Mouse (Mus musculus) MEL (cell line): Measurements from ENCODE around the gene Hspa12a. TPM values are rescaled to one million over a fixed set of nuclear protein-coding genes. Genes with fewer than 3 reads are reported as not detected.

Experiments
- DNase-seq: peaks from one replicate; pipeline ENCODE4 v3.0.0; 2011; ENCODE audit warnings: low read depth, low spot score
- H3K27ac ChIP-seq: 2 replicates; pipeline ENCODE4 v1.5.1; 2012; ENCODE audit warnings: low read depth, mild to moderate bottlenecking, control low read depth, low read length, moderate library complexity; ENCODE audit not compliant: control insufficient read depth
- H3K27me3 ChIP-seq, 2 experiments: fragments of 150-350 bp in 1 of 2; sonication (generic) in 1 of 2; 2 replicates each; pipeline ENCODE4 v1.6.1; 2012; ENCODE audit warnings: low read length in 2 of 2, mild to moderate bottlenecking in 2 of 2, improper control_type of control experiment in 1 of 2, moderate library complexity in 1 of 2; ENCODE audit not compliant: insufficient read depth in 2 of 2, control insufficient read depth in 1 of 2
- H3K36me3 ChIP-seq, 2 experiments: 2 replicates each; pipeline ENCODE4 v1.6.1; 2012 to 2014; ENCODE audit warnings: low read length in 2 of 2, improper control_type of control experiment in 1 of 2, inconsistent platforms in 1 of 2, mild to moderate bottlenecking in 1 of 2; ENCODE audit not compliant: insufficient read depth in 2 of 2, control insufficient read depth in 1 of 2
- H3K4me1 ChIP-seq, 2 experiments: fragments of 150-350 bp in 1 of 2; sonication (generic) in 1 of 2; 2 replicates each; pipeline ENCODE4 v1.6.1; 2012; ENCODE audit warnings: low read length in 2 of 2, improper control_type of control experiment in 1 of 2, mild to moderate bottlenecking in 1 of 2; ENCODE audit not compliant: insufficient read depth in 2 of 2, control insufficient read depth in 1 of 2
- H3K4me3 ChIP-seq, 2 experiments: fragments of 150-350 bp in 1 of 2; sonication (generic) in 1 of 2; 2 replicates each; pipeline ENCODE4 v1.5.1; 2012; ENCODE audit warnings: low read depth in 2 of 2, low read length in 2 of 2, mild to moderate bottlenecking in 2 of 2, moderate library complexity in 2 of 2, control low read depth in 1 of 2, improper control_type of control experiment in 1 of 2; ENCODE audit not compliant: control insufficient read depth in 1 of 2, insufficient read depth in 1 of 2
- H3K79me2 ChIP-seq: 2 replicates; pipeline ENCODE4 v1.6.1; 2012; ENCODE audit warnings: mild to moderate bottlenecking, low read length, moderate library complexity; ENCODE audit not compliant: control insufficient read depth, poor library complexity, insufficient read depth
- H3K9ac ChIP-seq: 2 replicates; pipeline ENCODE4 v1.6.1; 2012; ENCODE audit warnings: low read depth, mild to moderate bottlenecking, control low read depth, low read length, moderate library complexity; ENCODE audit not compliant: control insufficient read depth, poor library complexity, severe bottlenecking
- H3K9me3 ChIP-seq: fragments of 150-350 bp; sonication (generic); replicated peaks from 2 replicates; pipeline ENCODE4 v1.6.1; 2012; ENCODE audit warnings: mild to moderate bottlenecking, low read length, improper control_type of control experiment, moderate library complexity; ENCODE audit not compliant: insufficient read depth
- BHLHE40 ChIP-seq: IDR thresholded peaks from 2 replicates; pipeline ENCODE4 v1.6.1; 2012; ENCODE audit warnings: low read depth, mild to moderate bottlenecking, inconsistent platforms, low read length, improper control_type of control experiment, borderline replicate concordance
- CHD1 ChIP-seq: IDR thresholded peaks from 2 replicates; pipeline ENCODE4 v1.6.1; 2012; ENCODE audit warnings: low read depth, mild to moderate bottlenecking, inconsistent platforms, low read length, improper control_type of control experiment
- CTCF ChIP-seq, 3 experiments: IDR thresholded peaks in 2 of 3; conservative IDR thresholded peaks in 1 of 3; 2 replicates each; pipeline ENCODE4 v1.5.1; 2011 to 2012; ENCODE audit warnings: low read length in 3 of 3, low read depth in 2 of 3, mild to moderate bottlenecking in 2 of 3, improper control_type of control experiment in 1 of 3, inconsistent platforms in 1 of 3, mixed read lengths in 1 of 3, moderate library complexity in 1 of 3; ENCODE audit not compliant: control insufficient read depth in 1 of 3, insufficient read depth in 1 of 3, poor library complexity in 1 of 3, severe bottlenecking in 1 of 3
- E2F4 ChIP-seq: IDR thresholded peaks from 2 replicates; pipeline ENCODE4 v1.6.1; 2011; ENCODE audit warnings: low read depth, low read length, improper control_type of control experiment, borderline replicate concordance
- ELF1 ChIP-seq: IDR thresholded peaks from 2 replicates; pipeline ENCODE4 v1.6.1; 2014; ENCODE audit warnings: low read depth, mild to moderate bottlenecking, inconsistent platforms, low read length, improper control_type of control experiment, moderate library complexity
- EP300 ChIP-seq, 2 experiments: IDR thresholded peaks; 2 replicates each; pipeline ENCODE4 v1.6.1; 2011; ENCODE audit warnings: improper control_type of control experiment in 2 of 2, low read length in 2 of 2, low read depth in 1 of 2, mild to moderate bottlenecking in 1 of 2
- GABPA ChIP-seq: IDR thresholded peaks from 2 replicates; pipeline ENCODE4 v1.6.1; 2012; ENCODE audit warnings: low read depth, mild to moderate bottlenecking, inconsistent platforms, low read length, improper control_type of control experiment, moderate library complexity
- GATA1 ChIP-seq: IDR thresholded peaks from 2 replicates; pipeline ENCODE4 v1.6.1; 2011; ENCODE audit warnings: low read depth, low read length, improper control_type of control experiment
- HCFC1 ChIP-seq: IDR thresholded peaks from 2 replicates; pipeline ENCODE4 v1.6.1; 2012; ENCODE audit warnings: low read depth, mild to moderate bottlenecking, inconsistent platforms, low read length, improper control_type of control experiment, moderate library complexity
- JUND ChIP-seq: IDR thresholded peaks from 2 replicates; pipeline ENCODE4 v1.6.1; 2011; ENCODE audit warnings: low read depth, mild to moderate bottlenecking, improper control_type of control experiment, low read length
- KAT2A ChIP-seq: conservative IDR thresholded peaks from 2 replicates; pipeline ENCODE4 v1.6.1; 2012; ENCODE audit warnings: low read depth, low read length, improper control_type of control experiment, inconsistent platforms
- MAFK ChIP-seq: IDR thresholded peaks from 2 replicates; pipeline ENCODE4 v1.6.1; 2011; ENCODE audit warnings: low read depth, mild to moderate bottlenecking, low read length, improper control_type of control experiment, borderline replicate concordance
- MAX ChIP-seq: IDR thresholded peaks from 2 replicates; pipeline ENCODE4 v1.6.1; 2011; ENCODE audit warnings: low read length, improper control_type of control experiment
- MAZ ChIP-seq: IDR thresholded peaks from 2 replicates; pipeline ENCODE4 v1.6.1; 2012; ENCODE audit warnings: low read depth, mild to moderate bottlenecking, inconsistent platforms, low read length, improper control_type of control experiment
- MEF2A ChIP-seq: IDR thresholded peaks from 2 replicates; pipeline ENCODE4 v1.6.1; 2014; ENCODE audit warnings: low read depth, mild to moderate bottlenecking, inconsistent platforms, low read length, improper control_type of control experiment; ENCODE audit not compliant: poor library complexity, insufficient replicate concordance, severe bottlenecking; ENCODE audit errors: extremely low read depth
- MYB ChIP-seq: IDR thresholded peaks from 2 replicates; pipeline ENCODE4 v1.6.1; 2011; ENCODE audit warnings: mild to moderate bottlenecking, low read depth, low read length, improper control_type of control experiment
- NELFE ChIP-seq: IDR thresholded peaks from 2 replicates; pipeline ENCODE4 v1.6.1; 2011; ENCODE audit warnings: low read depth, low read length, improper control_type of control experiment
- NRF1 ChIP-seq: IDR thresholded peaks from 2 replicates; pipeline ENCODE4 v1.6.1; 2014; ENCODE audit warnings: low read depth, mild to moderate bottlenecking, inconsistent platforms, low read length, improper control_type of control experiment, moderate library complexity; ENCODE audit not compliant: poor library complexity, insufficient read depth, severe bottlenecking
- POLR2A ChIP-seq, 2 experiments: IDR thresholded peaks; 2 replicates each; pipeline ENCODE4 v1.6.1; 2011 to 2012; ENCODE audit warnings: low read length in 2 of 2, mild to moderate bottlenecking in 2 of 2, control low read depth in 1 of 2, improper control_type of control experiment in 1 of 2, low read depth in 1 of 2, moderate library complexity in 1 of 2; ENCODE audit not compliant: control insufficient read depth in 1 of 2, insufficient read depth in 1 of 2, poor library complexity in 1 of 2
- POLR2AphosphoS2 ChIP-seq: IDR thresholded peaks from 2 replicates; pipeline ENCODE4 v1.6.1; 2011; ENCODE audit warnings: low read length, improper control_type of control experiment
- POLR2AphosphoS5 ChIP-seq: IDR thresholded peaks from 2 replicates; pipeline ENCODE4 v1.6.1; 2012; ENCODE audit warnings: low read depth, borderline replicate concordance, mild to moderate bottlenecking, inconsistent platforms, low read length, moderate library complexity, mixed read lengths
- RAD21 ChIP-seq: IDR thresholded peaks from 2 replicates; pipeline ENCODE4 v1.6.1; 2011; ENCODE audit warnings: mild to moderate bottlenecking, low read depth, low read length, improper control_type of control experiment
- RCOR1 ChIP-seq: IDR thresholded peaks from 2 replicates; pipeline ENCODE4 v1.6.1; 2012; ENCODE audit warnings: low read depth, mild to moderate bottlenecking, inconsistent platforms, low read length, improper control_type of control experiment
- SIN3A ChIP-seq: IDR thresholded peaks from 2 replicates; pipeline ENCODE4 v1.6.1; 2012; ENCODE audit warnings: low read length, improper control_type of control experiment, inconsistent platforms
- SMC3 ChIP-seq: IDR thresholded peaks from 2 replicates; pipeline ENCODE4 v1.6.1; 2011; ENCODE audit warnings: low read depth, low read length, improper control_type of control experiment
- TAL1 ChIP-seq: IDR thresholded peaks from 2 replicates; pipeline ENCODE4 v1.6.1; 2012; ENCODE audit warnings: mild to moderate bottlenecking, inconsistent platforms, low read length, moderate library complexity, mixed read lengths
- TBP ChIP-seq: IDR thresholded peaks from 2 replicates; pipeline ENCODE4 v1.8.0; 2011; ENCODE audit warnings: low read depth, low read length, improper control_type of control experiment
- TCF12 ChIP-seq: IDR thresholded peaks from 2 replicates; pipeline ENCODE4 v1.6.1; 2014; ENCODE audit warnings: low read depth, mild to moderate bottlenecking, inconsistent platforms, low read length, improper control_type of control experiment, moderate library complexity
- UBTF ChIP-seq: IDR thresholded peaks from 2 replicates; pipeline ENCODE4 v1.6.1; 2012; ENCODE audit warnings: low read depth, mild to moderate bottlenecking, inconsistent platforms, low read length, improper control_type of control experiment, moderate library complexity, borderline replicate concordance; ENCODE audit not compliant: insufficient read depth
- USF1 ChIP-seq: IDR thresholded peaks from 2 replicates; pipeline ENCODE4 v1.6.1; 2014; ENCODE audit warnings: low read depth, mild to moderate bottlenecking, inconsistent platforms, low read length, improper control_type of control experiment, moderate library complexity
- USF2 ChIP-seq, 2 experiments: IDR thresholded peaks; 2 replicates each; pipeline ENCODE4 v1.6.1; 2011 to 2012; ENCODE audit warnings: improper control_type of control experiment in 2 of 2, low read length in 2 of 2, borderline replicate concordance in 1 of 2, inconsistent platforms in 1 of 2, low read depth in 1 of 2, mild to moderate bottlenecking in 1 of 2; ENCODE audit not compliant: insufficient read depth in 1 of 2
- ZC3H11A ChIP-seq: IDR thresholded peaks from 2 replicates; pipeline ENCODE4 v1.6.1; 2012; ENCODE audit warnings: low read depth, mild to moderate bottlenecking, inconsistent platforms, low read length, improper control_type of control experiment
- ZKSCAN1 ChIP-seq: IDR thresholded peaks from 2 replicates; pipeline ENCODE4 v1.6.1; 2012; ENCODE audit warnings: low read depth, mild to moderate bottlenecking, inconsistent platforms, low read length, improper control_type of control experiment, moderate library complexity
- ZMIZ1 ChIP-seq: IDR thresholded peaks from 2 replicates; pipeline ENCODE4 v1.6.1; 2012; ENCODE audit warnings: low read depth, mild to moderate bottlenecking, inconsistent platforms, low read length, improper control_type of control experiment, moderate library complexity
- ZNF384 ChIP-seq: IDR thresholded peaks from 2 replicates; pipeline ENCODE4 v1.6.1; 2012; ENCODE audit warnings: low read depth, mild to moderate bottlenecking, inconsistent platforms, low read length, improper control_type of control experiment
- polyA plus RNA-seq, 2 experiments: library from polyadenylated mRNA; stranded (reverse) in 1 of 2; unstranded in 1 of 2; fragments of >175 nt in 1 of 2; fragments of >200 nt in 1 of 2; gene quantifications; 2 replicates each; pipeline versions ENCODE4 v1.2.1 to v1.2.4; 2012; ENCODE audit warnings: low replicate concordance in 2 of 2, low read depth in 1 of 2; ENCODE audit not compliant: insufficient read length in 2 of 2, insufficient read depth in 1 of 2, missing spikeins in 1 of 2
- total RNA-seq: library from RNA; depleted of rRNA; stranded (reverse); fragments of 300-350 nt; gene quantifications from 2 replicates; pipeline ENCODE4 v1.2.3, GENCODE M21; 2012

Gene Hspa12a
- total and polyA plus RNA-seq, 3 experiments, result not detected

DNA sequence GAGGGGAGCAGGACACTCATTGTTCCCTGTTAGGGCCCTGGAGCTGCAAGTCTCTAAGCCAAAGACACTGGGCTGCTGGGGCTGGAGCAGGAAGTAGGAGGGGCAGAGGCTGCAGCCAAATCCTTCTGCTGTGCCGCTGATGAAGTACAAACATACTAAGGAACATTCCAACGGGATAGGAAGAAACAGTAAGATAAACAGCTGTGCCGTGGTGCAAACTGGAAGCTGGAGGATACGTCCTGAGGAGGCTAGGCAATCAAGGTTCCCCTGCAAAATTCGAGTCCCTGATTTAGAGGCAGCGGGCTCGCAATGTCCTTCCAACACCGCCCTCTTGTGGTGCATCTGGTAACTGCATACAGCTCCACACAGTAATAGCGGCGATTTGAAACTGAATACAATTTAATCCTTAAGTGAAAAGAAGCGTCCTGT, 39.5 kb downstream of the Hspa12a start:
- DNase-seq, result peak; percentile 46
- H3K9ac ChIP-seq, result no peak overlapping the region
- TF ChIP-seq POLR2AphosphoS2 (no peak), POLR2A (IDR thresholded peaks at IDR 0.05; ENCODE audit: control insufficient read depth in 1 of 2, insufficient read depth in 1 of 2, low read depth in 1 of 2, low read length in 2 of 2, poor library complexity in 1 of 2) (no peak), MEF2A (no peak), TCF12 (no peak), KAT2A (no peak), NRF1 (no peak), USF1 (no peak), GATA1 (no peak), RAD21 (peak; percentile 59), ZMIZ1 (no peak), MAZ (no peak), UBTF (no peak), JUND (no peak), ZKSCAN1 (no peak), GABPA (no peak), TBP (no peak), RCOR1 (no peak), MYB (no peak), SIN3A (no peak), USF2 (IDR thresholded peaks at IDR 0.05; ENCODE audit: borderline replicate concordance in 1 of 2, insufficient read depth in 1 of 2, low read depth in 1 of 2, low read length in 2 of 2) (no peak), ZNF384 (no peak), TAL1 (no peak), CHD1 (no peak), POLR2AphosphoS5 (no peak), ELF1 (no peak), MAFK (no peak), SMC3 (peak; percentile 66), E2F4 (no peak), NELFE (no peak), EP300 (IDR thresholded peaks at IDR 0.05; ENCODE audit: low read depth in 1 of 2, low read length in 2 of 2) (no peak), CTCF (IDR thresholded peaks at IDR 0.05 in 2 of 3, conservative IDR thresholded peaks at IDR 0.05 in 1 of 3; ENCODE audit: control insufficient read depth in 1 of 3, insufficient read depth in 1 of 3, low read depth in 2 of 3, low read length in 3 of 3, poor library complexity in 1 of 3, severe bottlenecking in 1 of 3) (peak; percentile 77 to 85 (median 85)), ZC3H11A (peak; percentile 41), HCFC1 (no peak), BHLHE40 (no peak), MAX (no peak)
- TF ChIP-seq, all 39 proteins: peak for 4
- H3K9me3 ChIP-seq, result no peaks in the 10 kb centered on the region
- H3K79me2 ChIP-seq, result no peaks in the 10 kb centered on the region
- no peaks in the 10 kb centered on the region for H3K27me3 ChIP-seq
- H3K27ac ChIP-seq, result no peak overlapping the region
- no peaks in the 10 kb centered on the region for H3K36me3 ChIP-seq
- H3K4me3 ChIP-seq, result no peak overlapping the region
- no peaks in the 10 kb centered on the region for H3K4me1 ChIP-seq
